Mouse (Mus musculus) left cerebral cortex, adult 2 months (tissue): ENCODE data around the gene Rasgrf1. TPM values are rescaled to one million over a fixed set of nuclear protein-coding genes. Genes with fewer than 3 reads are reported as not detected.
A peak's percentile ranks its signal among the peaks of the same experiment; 100 is the strongest.

ENCODE experiments used
- DNase-seq, 2 experiments: peaks; one replicate each; pipeline ENCODE4 v3.0.0; 2021 to 2022; ENCODE audit warnings: low spot score in 2 of 2, mixed read lengths in 1 of 2; ENCODE audit errors: extremely low spot score in 1 of 2
- H3K27ac ChIP-seq: fragments of 200-600 bp; 2 replicates; pipeline ENCODE4 v1.8.1; 2022
- H3K4me3 ChIP-seq: fragments of 200-600 bp; 2 replicates; pipeline ENCODE4 v1.8.1; 2022
- CTCF ChIP-seq: fragments of 200-600 bp; IDR thresholded peaks from 2 replicates; pipeline ENCODE4 v1.8.1; 2022; ENCODE audit warnings: antibody characterized with exemption, mild to moderate bottlenecking, moderate library complexity
- intact Hi-C: fragments of 180-260 bp; cut with DNase I; formaldehyde crosslinking; loops from one replicate; pipeline ENCODE4 v1.15.1; 2025
- total RNA-seq, 2 experiments: library from RNA; stranded (reverse); gene quantifications; 2 replicates each; pipeline ENCODE4 v1.2.3; 2021

Rasgrf1 gene
- total RNA-seq, 2 experiments from 2014 or later: 273 to 297 TPM

GRCm38 (mm10) chr9:89940428-89940827, 30.7 kb downstream of the Rasgrf1 start:
- DNase-seq: no peak
- intact Hi-C loops: no loop called here
- H3K4me3 ChIP-seq: no peak overlapping the region
- TF ChIP-seq CTCF: peak; percentile 27
- no peak overlapping the region for H3K27ac ChIP-seq

DNA sequence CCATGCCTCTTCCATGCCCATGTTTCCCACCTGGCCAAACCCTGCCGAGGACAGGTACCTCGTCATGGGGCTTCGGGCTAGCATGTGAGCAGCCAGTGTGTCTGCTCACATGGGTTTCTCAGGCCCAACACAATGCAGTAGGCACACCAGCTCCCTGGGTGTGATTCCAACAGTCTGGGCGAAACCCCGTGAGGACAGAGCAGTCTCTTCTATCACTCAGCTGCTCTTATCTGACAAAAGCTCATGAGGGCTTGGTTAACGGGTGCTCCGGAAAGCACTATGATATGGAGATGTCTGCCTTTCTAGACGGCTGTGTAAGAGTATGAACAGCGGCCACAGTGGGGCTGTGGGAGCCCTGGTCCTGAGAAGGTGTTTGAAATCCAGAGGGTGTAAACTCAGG, 37.1 kb downstream of the Rasgrf1 start:
- no peak for DNase-seq
- Histone ChIP-seq H3K27ac (no peak overlapping the region), H3K4me3 (no peak overlapping the region)
- TF ChIP-seq CTCF: no peak
- intact Hi-C loops: no loop called here

DNA sequence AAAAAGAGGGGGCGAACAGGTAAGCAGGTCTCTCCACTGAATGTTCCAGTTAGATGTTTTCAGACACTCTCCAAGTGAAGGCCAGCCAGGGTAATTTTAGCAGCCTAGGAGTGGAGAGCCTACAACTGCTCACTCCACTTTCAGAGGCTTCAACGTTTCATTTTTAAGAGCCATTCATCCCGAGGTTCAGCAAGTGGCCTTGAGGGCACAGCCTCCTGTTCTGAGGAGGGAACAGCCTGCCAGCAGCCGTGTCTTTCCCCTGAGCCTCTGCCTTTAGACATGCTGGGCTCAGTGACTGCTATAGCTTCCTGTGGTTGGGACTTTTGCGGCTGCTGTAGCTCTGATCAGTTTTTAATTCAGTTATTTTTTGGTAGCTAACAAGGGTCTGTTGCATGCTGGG, 38.9 kb downstream of the Rasgrf1 start:
- intact Hi-C loops: no loop called here
- DNase-seq: no peak
- Histone ChIP-seq H3K4me3 (no peak overlapping the region), H3K27ac (no peak overlapping the region)
- TF ChIP-seq CTCF: no peak

- peak in 1 of 2 experiments; percentile 6 for DNase-seq
- no peak for TF ChIP-seq CTCF
- Histone ChIP-seq H3K4me3 (no peak overlapping the region), H3K27ac (no peak overlapping the region)
- intact Hi-C loops: no loop called here
These were observed 44.0 kb downstream of the Rasgrf1 start for GRCm38 (mm10) chr9:89953596-89954215.

DNA sequence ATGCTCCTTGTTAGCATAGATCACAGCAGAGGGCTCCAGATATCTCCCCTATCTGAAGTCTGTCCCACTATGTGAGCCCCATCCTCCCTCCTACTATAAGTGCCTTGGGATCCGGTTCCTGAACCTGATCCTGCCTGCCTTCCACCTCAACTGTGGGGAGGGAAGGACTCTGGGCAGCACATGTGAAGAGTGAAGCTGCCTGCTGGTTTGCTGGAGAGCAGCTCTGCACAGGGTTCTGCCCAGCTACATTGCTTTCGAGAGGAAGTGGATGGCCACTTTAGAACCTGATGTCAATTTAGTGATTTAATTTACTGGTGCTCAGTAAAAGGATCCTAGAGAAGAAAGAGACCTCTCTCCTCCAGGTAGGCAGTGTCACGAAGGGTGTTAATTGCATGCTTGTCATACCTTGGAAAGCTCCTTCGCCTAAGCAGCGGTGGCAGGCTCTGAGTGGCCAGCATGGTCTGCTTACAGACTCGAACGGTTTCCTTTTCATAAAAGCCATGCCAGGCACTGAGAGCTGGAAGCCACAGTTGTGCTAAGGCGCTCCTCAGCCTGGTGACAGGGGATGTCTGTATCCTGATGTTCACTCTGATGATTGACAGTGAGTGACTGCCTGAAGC, 45.3 kb downstream of the Rasgrf1 start:
- intact Hi-C loops: no loop called here
- TF ChIP-seq CTCF: no peak
- Histone ChIP-seq H3K27ac (no peak overlapping the region), H3K4me3 (no peak overlapping the region)
- DNase-seq: peak; percentile 3 to 6

DNA sequence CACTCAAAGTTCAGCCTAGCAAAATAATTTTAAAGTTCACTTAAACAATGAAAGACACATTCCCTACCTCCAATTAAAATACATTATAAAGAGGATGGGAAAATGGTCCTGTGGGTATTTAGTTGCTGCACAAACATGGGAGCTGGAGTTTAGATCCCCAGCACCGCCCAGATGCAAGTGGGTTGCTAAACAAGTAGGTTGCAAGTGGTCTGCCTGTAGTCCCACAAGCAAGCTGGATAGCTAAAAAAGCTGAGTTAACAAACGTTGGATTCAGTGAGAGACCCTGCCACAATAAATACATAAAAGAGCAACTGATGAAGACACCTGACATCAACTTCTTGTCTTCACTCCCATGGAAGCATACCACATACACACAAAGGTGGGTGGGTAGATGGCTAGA, 49.3 kb downstream of the Rasgrf1 start:
- Histone ChIP-seq H3K27ac (no peak overlapping the region), H3K4me3 (no peak overlapping the region)
- TF ChIP-seq CTCF: no peak
- intact Hi-C loops: no loop called here
- DNase-seq: no peak

DNA sequence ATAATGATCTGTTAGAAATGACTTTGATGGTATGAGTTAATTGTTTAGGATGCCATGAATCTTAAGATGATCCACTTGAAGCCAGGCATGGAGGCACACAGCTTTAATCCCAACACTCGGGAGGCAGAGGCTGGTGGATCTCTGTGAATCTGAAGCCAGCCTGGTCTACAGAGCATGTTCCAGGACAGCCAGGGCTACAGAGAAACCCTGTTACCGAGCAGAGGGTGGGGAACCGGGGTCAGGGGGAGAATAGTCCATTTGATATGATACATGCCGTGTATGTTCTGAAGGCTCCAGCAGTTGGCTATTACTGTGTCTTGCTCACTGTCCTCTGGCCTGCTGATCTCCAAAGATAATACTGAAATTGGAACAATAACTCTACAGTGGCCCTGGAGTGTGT, 54.4 kb downstream of the Rasgrf1 start:
- Histone ChIP-seq H3K27ac (no peak overlapping the region), H3K4me3 (no peak overlapping the region)
- no peak for TF ChIP-seq CTCF
- intact Hi-C loops: no loop called here
- no peak for DNase-seq

GRCm38 (mm10) chr9:89967716-89968115, 58.0 kb downstream of the Rasgrf1 start:
- intact Hi-C loops: no loop called here
- no peak for DNase-seq
- TF ChIP-seq CTCF: no peak
- H3K27ac ChIP-seq: no peak overlapping the region
- no peak overlapping the region for H3K4me3 ChIP-seq

- intact Hi-C loops: no loop called here
- TF ChIP-seq CTCF: peak; percentile 50
These were observed 59.2 kb downstream of the Rasgrf1 start for GRCm38 (mm10) chr9:89968836-89969450.

GRCm38 (mm10) chr9:89970271-89970670, 60.6 kb downstream of the Rasgrf1 start:
- H3K27ac ChIP-seq: no peak overlapping the region
- no peak for TF ChIP-seq CTCF
- H3K4me3 ChIP-seq: no peak overlapping the region
- intact Hi-C loops: loop anchor here (5.0 kb wide), 1 partner anchor 268 kb away; no protein-coding TSS in a partner anchor
- DNase-seq: no peak

More at GRCm38 (mm10) chr9:89968836-89969450, 59.2 kb downstream of the Rasgrf1 start:
- Histone ChIP-seq H3K4me3 (no peak overlapping the region), H3K27ac (no peak overlapping the region)
- no peak for DNase-seq

GRCm38 (mm10) chr9:89970886-89971486, 61.3 kb downstream of the Rasgrf1 start:
- TF ChIP-seq CTCF: no peak
- intact Hi-C loops: loop anchor here (5.0 kb wide), 1 partner anchor 269 kb away; no protein-coding TSS in a partner anchor
- DNase-seq: no peak
- no peak overlapping the region for H3K27ac ChIP-seq
- no peak overlapping the region for H3K4me3 ChIP-seq

GRCm38 (mm10) chr9:89972321-89972720, 62.6 kb downstream of the Rasgrf1 start:
- TF ChIP-seq CTCF: no peak
- no peak overlapping the region for H3K4me3 ChIP-seq
- intact Hi-C loops: loop anchor here (5.0 kb wide), 1 partner anchor 270 kb away; no protein-coding TSS in a partner anchor
- no peak overlapping the region for H3K27ac ChIP-seq
- DNase-seq: no peak
